Mouse (Mus musculus) kidney, embryonic 15.5 days (tissue): ENCODE results near the gene Chuk. TPM values are rescaled to one million over a fixed set of nuclear protein-coding genes. Genes with fewer than 3 reads are reported as not detected.

ENCODE experiments used
- ATAC-seq: fragments of 200-750 bp; cut with Nextera tagmentation; replicated peaks from 2 replicates; pipeline ENCODE4 v1.8.0; 2017; ENCODE audit warnings: moderate TSS enrichment; ENCODE audit not compliant: low FRiP score
- H3K27ac ChIP-seq: fragments of 300-500 bp; sonication (generic); 2 replicates; pipeline ENCODE4 v1.5.1; 2015; ENCODE audit warnings: mild to moderate bottlenecking, inconsistent platforms
- H3K27me3 ChIP-seq: fragments of 300-500 bp; sonication (generic); 2 replicates; pipeline ENCODE4 v1.6.1; 2015; ENCODE audit warnings: inconsistent platforms
- H3K36me3 ChIP-seq: fragments of 300-500 bp; sonication (generic); 2 replicates; pipeline ENCODE4 v1.6.1; 2015; ENCODE audit warnings: inconsistent platforms
- H3K4me1 ChIP-seq: fragments of 300-500 bp; sonication (generic); 2 replicates; pipeline ENCODE4 v1.6.1; 2015; ENCODE audit warnings: inconsistent platforms
- H3K4me2 ChIP-seq: fragments of 300-500 bp; sonication (generic); 2 replicates; pipeline ENCODE4 v1.6.1; 2015; ENCODE audit warnings: moderate library complexity, mild to moderate bottlenecking, inconsistent platforms
- H3K4me3 ChIP-seq: fragments of 300-500 bp; sonication (generic); replicated peaks from 2 replicates; pipeline ENCODE4 v1.5.1; 2015; ENCODE audit warnings: mild to moderate bottlenecking, inconsistent platforms
- H3K9ac ChIP-seq: fragments of 300-500 bp; sonication (generic); 2 replicates; pipeline ENCODE4 v1.6.1; 2015; ENCODE audit warnings: mild to moderate bottlenecking, inconsistent platforms
- H3K9me3 ChIP-seq: fragments of 300-500 bp; sonication (generic); replicated peaks from 2 replicates; pipeline ENCODE4 v1.6.1; 2016; ENCODE audit warnings: inconsistent platforms
- WGBS: fragments of 180-500 bp; shearing (Covaris S2); methylation state at CpG from one replicate; pipeline ENCODE4 v1.1.7; 2015; ENCODE audit warnings: mixed read lengths; 5-methylcytosine and 5-hydroxymethylcytosine counted together
- polyA plus RNA-seq: library from polyadenylated mRNA; unstranded; fragments of >200 nt; fragmentation: Nextera tagmentation; extraction: Ambion mirVana; gene quantifications from 2 replicates; pipeline ENCODE4 v1.2.1, GENCODE M21; 2015

Gene Chuk
- polyA plus RNA-seq, 1 experiment from 2014 or later = 48.4 TPM

DNA sequence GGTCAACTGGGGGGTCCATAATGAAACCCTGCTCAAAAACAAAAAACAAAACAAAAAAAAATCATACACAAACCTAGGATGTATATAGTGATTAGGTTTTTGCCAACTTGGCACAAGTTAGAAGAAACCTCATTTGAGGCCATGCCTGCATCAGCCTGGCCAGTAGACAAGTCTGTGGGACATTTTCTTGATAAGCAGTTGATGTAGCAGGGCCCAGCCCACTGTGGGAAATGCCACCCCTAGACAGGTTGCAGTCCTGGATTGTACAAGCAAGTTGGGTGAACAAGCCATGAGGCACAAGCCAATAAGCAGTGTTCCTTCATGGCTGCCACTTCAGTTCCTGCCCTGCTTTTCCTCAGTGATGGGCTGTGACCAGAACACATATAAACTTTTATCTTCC is 6.4 kb downstream of the Chuk start:
- Histone ChIP-seq H3K4me2 (no peak overlapping the region), H3K4me1 (peaks cover 6% of the 10 kb centered on the region), H3K27ac (no peak overlapping the region), H3K9ac (no peak overlapping the region), H3K27me3 (no peaks in the 10 kb centered on the region), H3K4me3 (no peak overlapping the region), H3K9me3 (no peaks in the 10 kb centered on the region), H3K36me3 (peaks cover 56% of the 10 kb centered on the region)
- no peak for ATAC-seq

DNA sequence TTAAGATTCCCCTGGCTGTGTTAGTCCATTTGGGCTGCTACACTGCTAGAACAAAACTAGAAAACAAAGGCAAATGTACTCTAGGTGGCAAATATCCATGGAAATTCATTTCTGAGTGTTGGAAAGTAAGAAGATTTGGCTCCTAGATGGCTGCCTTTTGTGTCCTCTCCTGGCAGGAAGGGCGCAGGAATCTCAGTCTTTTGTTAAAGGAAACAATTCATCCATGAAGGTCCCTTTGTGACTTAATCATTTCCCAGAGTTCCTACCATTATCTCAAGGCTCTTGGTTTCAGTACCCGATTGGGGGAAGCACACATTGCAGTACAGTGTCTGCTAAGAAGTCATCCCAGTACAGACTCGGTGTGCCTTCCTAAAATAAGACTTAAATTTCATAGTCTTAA is 21.0 kb downstream of the Chuk start:
- Histone ChIP-seq H3K9ac (no peak overlapping the region), H3K27me3 (no peaks in the 10 kb centered on the region), H3K4me3 (no peak overlapping the region), H3K9me3 (no peaks in the 10 kb centered on the region), H3K36me3 (peaks cover 82% of the 10 kb centered on the region), H3K27ac (no peak overlapping the region), H3K4me2 (no peak overlapping the region), H3K4me1 (no peaks in the 10 kb centered on the region)
- ATAC-seq = no peak
- 81% methylated on average over 3 of the region's 3 CpGs for WGBS

DNA sequence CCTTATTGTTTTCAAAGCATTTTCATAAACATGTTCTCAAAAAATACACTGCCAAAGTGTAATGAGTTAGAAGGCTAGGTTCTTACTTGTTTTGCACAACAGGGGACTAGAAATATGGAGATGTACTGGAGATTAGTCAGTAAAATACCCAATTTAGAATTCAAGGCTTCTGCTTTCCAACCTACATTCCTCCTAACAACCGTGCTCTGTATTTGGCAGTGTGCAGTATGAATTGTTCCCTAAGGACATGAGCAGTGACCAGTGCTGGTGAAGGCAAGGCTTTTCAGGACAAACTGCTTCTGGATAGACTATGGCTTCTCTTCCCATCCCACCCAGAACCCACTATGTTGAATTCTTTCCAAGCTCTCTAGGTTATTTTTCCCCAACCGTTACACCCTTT is 26.4 kb downstream of the Chuk start:
- H3K4me1 ChIP-seq = 0 out of 2 replicates have a peak, but pooled peaks cover 3% of the 10 kb centered on the region
- no peaks in the 10 kb centered on the region for H3K27me3 ChIP-seq
- no peak overlapping the region for H3K9ac ChIP-seq
- ATAC-seq = no peak
- H3K9me3 ChIP-seq = no peaks in the 10 kb centered on the region
- no peak overlapping the region for H3K4me2 ChIP-seq
- H3K27ac ChIP-seq = no peak overlapping the region
- H3K4me3 ChIP-seq = no peak overlapping the region
- peaks cover 76% of the 10 kb centered on the region for H3K36me3 ChIP-seq
- WGBS = 84% methylated on average over 2 of the region's 2 CpGs

DNA sequence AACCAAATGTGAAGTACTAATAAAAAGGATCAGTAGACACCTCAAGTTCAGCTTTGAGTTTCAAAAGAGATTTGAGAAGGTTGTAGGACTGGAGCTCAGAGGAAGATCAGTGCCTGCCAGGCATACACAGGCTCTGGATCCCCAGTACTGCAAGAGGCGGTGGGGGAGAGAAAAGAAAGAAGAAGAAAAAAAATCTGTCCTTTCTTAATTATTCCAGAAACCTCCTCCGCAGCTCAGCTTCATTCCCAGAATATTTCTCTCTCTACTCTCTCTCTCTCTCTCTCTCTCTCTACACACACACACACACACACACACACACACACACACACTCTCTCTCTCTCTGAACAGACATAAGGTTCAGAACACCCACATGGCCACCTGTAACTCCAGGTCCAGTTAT is 27.3 kb downstream of the Chuk start:
- 83% methylated on average over 2 of the region's 2 CpGs for WGBS
- Histone ChIP-seq H3K4me3 (no peak overlapping the region), H3K9ac (no peak overlapping the region), H3K27me3 (no peaks in the 10 kb centered on the region), H3K4me2 (no peak overlapping the region), H3K36me3 (peaks cover 78% of the 10 kb centered on the region), H3K27ac (no peak overlapping the region), H3K4me1 (0 out of 2 replicates have a peak, but pooled peaks cover 3% of the 10 kb centered on the region), H3K9me3 (no peaks in the 10 kb centered on the region)
- ATAC-seq = no peak

DNA sequence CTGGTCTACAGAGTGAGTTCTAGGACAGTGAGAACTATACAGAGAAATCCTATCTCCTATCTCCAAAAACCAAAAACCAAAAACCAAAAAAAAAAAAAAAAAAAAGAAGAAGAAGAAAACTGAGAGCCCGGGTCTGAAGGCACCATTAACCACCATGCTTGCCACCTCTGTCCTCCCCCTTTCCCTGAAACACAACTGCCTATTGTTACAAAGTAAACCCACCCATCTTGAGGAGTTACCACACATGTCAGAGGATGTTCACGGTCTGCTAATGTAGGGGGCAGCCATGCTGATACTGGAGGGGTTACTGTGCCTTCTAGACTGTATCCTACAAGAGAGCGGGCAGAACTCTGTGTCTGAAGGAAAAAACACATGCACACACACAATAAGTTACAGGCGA is 30.3 kb downstream of the Chuk start:
- no peak overlapping the region for H3K9ac ChIP-seq
- peak overlapping the region; percentile 77 for H3K27ac ChIP-seq
- WGBS = 54% methylated on average over 4 of the region's 4 CpGs
- H3K27me3 ChIP-seq = no peaks in the 10 kb centered on the region
- no peaks in the 10 kb centered on the region for H3K9me3 ChIP-seq
- H3K4me1 ChIP-seq = 0 out of 2 replicates have a peak, but pooled peaks cover 3% of the 10 kb centered on the region
- ATAC-seq = peak; percentile 91
- 0 out of 2 replicates have a peak overlapping the region, but pooled peaks have one; percentile 9 for H3K4me2 ChIP-seq
- peaks cover 71% of the 10 kb centered on the region for H3K36me3 ChIP-seq
- no peak overlapping the region for H3K4me3 ChIP-seq

DNA sequence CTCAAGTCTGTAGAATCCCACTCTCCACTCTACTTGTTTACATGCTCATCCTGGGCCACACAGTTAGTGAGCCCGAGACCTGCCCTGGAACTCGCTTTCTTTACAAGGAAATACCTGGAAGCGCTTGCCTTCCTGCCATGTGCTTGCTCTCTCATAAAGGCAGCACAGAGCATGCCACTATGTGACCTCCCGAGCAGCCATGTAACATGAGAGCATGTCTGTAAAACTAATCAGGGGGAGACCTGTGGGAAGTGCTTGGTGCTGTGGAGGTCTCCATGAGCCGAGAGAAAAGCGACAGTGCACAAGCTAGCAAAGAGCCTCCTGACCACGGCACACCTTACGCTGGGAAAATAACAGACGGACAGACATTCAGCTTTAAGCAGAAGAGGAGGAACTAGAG is 30.8 kb downstream of the Chuk start:
- 35% methylated on average over 9 of the region's 9 CpGs for WGBS
- ATAC-seq = peak; percentile 88
- Histone ChIP-seq H3K27me3 (no peaks in the 10 kb centered on the region), H3K27ac (peak overlapping the region; percentile 77), H3K4me3 (no peak overlapping the region), H3K9ac (no peak overlapping the region), H3K4me1 (0 out of 2 replicates have a peak, but pooled peaks cover 3% of the 10 kb centered on the region), H3K36me3 (peaks cover 67% of the 10 kb centered on the region), H3K9me3 (no peaks in the 10 kb centered on the region), H3K4me2 (0 out of 2 replicates have a peak overlapping the region, but pooled peaks have one; percentile 9)

DNA sequence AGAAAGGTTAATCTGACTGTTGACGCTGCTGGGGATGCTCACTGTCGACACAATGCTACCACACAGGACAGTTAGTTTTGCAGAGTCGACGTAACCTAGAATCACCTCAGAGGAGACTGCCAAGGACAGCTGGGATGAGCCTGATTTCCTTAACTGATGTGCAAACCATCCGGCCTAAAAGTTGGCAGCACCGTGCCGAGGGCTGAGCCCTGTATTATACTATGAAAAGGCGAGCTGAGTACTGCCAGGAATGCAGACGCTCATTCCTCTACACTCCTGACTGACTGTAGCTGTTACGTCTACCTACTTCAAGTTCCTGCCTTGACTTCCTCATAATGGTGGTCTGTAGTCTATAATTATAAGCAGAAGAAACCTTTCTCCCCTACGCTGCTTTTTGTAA is 32.3 kb downstream of the Chuk start:
- no peak for ATAC-seq
- 81% methylated on average over 11 of the region's 11 CpGs for WGBS
- Histone ChIP-seq H3K4me2 (no peak overlapping the region), H3K27ac (no peak overlapping the region), H3K9me3 (no peaks in the 10 kb centered on the region), H3K27me3 (no peaks in the 10 kb centered on the region), H3K36me3 (peaks cover 60% of the 10 kb centered on the region), H3K4me1 (peaks cover 6% of the 10 kb centered on the region), H3K9ac (no peak overlapping the region), H3K4me3 (no peak overlapping the region)

DNA sequence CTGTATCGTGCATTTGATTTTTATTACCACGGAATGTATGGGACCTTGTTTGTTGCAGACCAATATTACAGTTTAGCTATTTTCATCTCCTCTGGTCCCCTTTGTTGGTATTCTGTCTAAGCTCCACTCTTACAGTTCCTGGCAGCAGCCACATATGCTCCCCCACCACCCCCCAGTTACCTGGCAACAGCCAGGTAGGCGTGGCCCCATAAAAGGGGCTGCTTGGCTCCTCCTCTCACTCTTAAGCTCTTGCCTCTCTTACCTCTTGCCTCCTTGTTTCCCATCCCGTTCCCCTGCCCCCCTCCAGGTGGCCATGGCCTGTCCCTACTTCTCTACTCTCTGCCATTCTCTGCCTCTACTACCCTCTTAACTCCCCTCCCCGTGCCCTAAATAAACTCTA is 36.1 kb downstream of the Chuk start:
- H3K4me1 ChIP-seq = peaks cover 17% of the 10 kb centered on the region
- no peak for ATAC-seq
- no peak overlapping the region for H3K4me3 ChIP-seq

DNA sequence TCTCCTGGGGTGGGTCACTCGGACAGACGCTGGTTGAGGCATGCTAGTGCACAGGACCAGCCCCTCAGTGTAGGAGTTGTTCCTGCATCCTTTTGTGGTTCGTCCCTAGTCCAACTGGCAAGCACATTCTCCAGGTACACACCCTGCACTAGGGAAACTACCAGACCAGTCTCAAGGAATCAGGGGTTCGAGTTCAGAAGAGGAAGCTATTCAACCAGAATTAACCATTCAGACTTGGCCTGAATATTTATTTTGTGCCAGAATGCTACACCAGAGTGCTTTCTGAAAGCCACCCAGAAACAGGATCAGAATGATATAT is 37.4 kb downstream of the Chuk start:
- peak overlapping the region; percentile 78 for H3K27ac ChIP-seq
- H3K4me2 ChIP-seq = peak overlapping the region; percentile 88
- H3K4me1 ChIP-seq = peaks cover 17% of the 10 kb centered on the region
- peaks cover 22% of the 10 kb centered on the region for H3K36me3 ChIP-seq
- H3K4me3 ChIP-seq = peak overlapping the region; percentile 81
- ATAC-seq = no peak
- 9% methylated on average over 4 of the region's 4 CpGs for WGBS
- peak overlapping the region; percentile 68 for H3K9ac ChIP-seq
- H3K9me3 ChIP-seq = no peaks in the 10 kb centered on the region
- no peaks in the 10 kb centered on the region for H3K27me3 ChIP-seq

More for the DNA sequence above, 36.1 kb downstream of the Chuk start:
- Histone ChIP-seq H3K4me2 (no peak overlapping the region), H3K9ac (no peak overlapping the region), H3K27ac (no peak overlapping the region), H3K9me3 (no peaks in the 10 kb centered on the region), H3K36me3 (peaks cover 30% of the 10 kb centered on the region), H3K27me3 (no peaks in the 10 kb centered on the region)
- WGBS = 49% methylated on average over 5 of the region's 5 CpGs

DNA sequence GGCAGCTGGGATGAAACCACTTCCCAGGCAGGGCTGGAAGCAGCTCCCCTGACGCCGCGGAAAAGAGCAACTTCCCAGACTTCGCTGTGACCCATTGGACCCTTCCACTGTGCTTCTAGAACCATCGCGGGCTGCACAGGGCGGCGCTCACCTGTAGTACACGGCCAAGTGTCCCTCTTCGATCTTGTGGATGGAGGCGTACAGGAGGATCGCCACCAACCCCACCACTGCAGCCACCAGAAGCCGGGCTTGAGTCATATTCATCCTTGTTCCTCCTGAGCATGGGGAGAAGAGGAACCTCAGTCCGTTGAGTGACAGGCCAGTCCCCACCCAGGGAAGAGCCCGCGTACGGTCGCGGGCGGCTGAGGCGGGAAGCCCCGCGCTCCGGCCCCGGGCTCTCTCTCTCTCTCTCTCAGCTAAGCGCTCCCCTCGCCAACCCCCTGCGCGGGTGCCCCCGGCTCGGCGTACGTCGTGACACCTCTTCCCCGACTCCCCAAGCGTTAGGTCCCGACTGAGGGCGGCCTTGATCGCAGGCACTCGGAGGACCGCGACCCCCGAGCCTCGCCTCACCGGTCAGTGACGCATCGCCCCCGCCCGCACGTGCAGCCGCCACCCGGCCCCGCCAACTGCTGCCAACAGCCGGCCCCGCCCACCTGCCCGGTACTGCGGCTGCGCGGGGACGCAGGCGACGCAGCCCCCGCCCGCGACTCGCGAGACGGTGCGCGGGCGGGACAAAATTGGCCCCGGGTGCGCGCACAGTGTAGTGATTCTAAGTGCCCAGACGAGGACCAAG is 38.0 kb downstream of the Chuk start, which contains the start of gene Erlin1:
Gene Erlin1 (minus strand): TSS at position 665 of the 793 bp plus-strand sequence.
- peak; percentile 92 for ATAC-seq
- WGBS = under 1% methylated on average over 73 of the region's 75 CpGs

DNA sequence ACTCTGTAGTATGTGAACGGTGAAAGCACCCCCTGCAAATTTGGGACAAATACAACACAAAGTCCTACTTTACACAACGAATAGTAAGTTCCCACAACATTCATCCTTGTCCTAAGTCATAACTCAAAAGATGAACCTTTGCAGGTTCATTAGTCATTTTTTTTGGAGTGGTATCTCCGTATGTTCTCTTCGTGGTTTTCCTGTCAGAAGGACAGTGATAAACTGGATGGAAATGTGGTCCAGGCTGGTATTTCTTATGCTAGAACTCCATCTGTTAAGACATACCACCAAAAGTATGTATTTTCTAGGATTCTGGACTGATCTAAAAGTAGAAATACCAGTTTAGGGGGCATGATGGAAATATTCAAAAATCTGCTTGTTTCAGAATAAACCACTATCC is 39.0 kb downstream of the Chuk start:
- H3K27me3 ChIP-seq = no peaks in the 10 kb centered on the region
- H3K4me3 ChIP-seq = peak overlapping the region; percentile 81
- H3K27ac ChIP-seq = no peak overlapping the region
- H3K4me2 ChIP-seq = peak overlapping the region; percentile 88
- H3K36me3 ChIP-seq = peaks cover 29% of the 10 kb centered on the region
- H3K4me1 ChIP-seq = peaks cover 17% of the 10 kb centered on the region
- peak overlapping the region; percentile 68; the same call in 1 of the 2 replicates for H3K9ac ChIP-seq
- no peak for ATAC-seq
- 69% methylated on average over 4 of the region's 4 CpGs for WGBS
- no peaks in the 10 kb centered on the region for H3K9me3 ChIP-seq

More for the DNA sequence above, 38.0 kb downstream of the Chuk start, which contains the start of gene Erlin1:
- peak within 1 kb of the TSS; percentile 78 for H3K27ac ChIP-seq
- peaks cover 17% of the 10 kb centered on the region for H3K4me1 ChIP-seq
- peak within 1 kb of the TSS; percentile 81 for H3K4me3 ChIP-seq
- no peaks in the 10 kb centered on the region for H3K9me3 ChIP-seq
- H3K9ac ChIP-seq = peak within 1 kb of the TSS; percentile 68
- H3K27me3 ChIP-seq = no peaks in the 10 kb centered on the region
- H3K36me3 ChIP-seq = peaks cover 25% of the 10 kb centered on the region
- peak within 1 kb of the TSS; percentile 88 for H3K4me2 ChIP-seq

DNA sequence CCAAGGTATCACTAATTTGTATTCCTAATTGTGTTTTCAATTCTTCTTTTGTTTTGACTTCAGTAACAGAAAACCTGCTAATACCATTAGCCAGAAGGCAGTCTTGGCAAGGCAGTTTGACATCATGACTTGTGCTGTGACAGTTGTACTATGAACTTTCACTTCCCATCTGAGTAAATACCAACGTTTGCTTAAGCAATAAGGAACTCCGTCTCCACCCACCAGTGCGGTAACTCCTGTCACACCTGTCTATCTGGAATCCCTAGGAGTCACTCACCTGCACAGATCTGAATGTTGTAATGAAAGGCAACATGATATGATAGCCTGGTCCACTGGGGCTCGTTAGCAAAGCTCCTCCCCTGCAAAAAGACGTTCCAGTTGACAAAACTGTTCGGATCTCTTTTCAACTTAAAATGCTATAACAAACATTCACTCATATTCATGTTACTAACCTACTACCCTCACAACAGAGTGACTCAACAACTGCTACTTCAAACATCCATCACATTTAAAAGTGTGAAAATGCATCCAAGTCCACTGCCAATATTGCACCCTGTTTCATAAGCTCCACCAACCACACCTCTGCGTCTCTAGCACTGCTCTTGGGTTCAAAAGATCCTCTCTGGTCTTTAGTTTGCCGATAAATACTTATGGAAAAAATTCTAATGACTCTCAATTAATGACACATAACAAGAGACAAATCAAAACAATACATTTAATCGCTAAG is 39.8 kb downstream of the Chuk start:
- peak overlapping the region; percentile 81 for H3K4me3 ChIP-seq
- peaks cover 17% of the 10 kb centered on the region for H3K4me1 ChIP-seq
- H3K27me3 ChIP-seq = no peaks in the 10 kb centered on the region
- ATAC-seq = no peak
- no peak overlapping the region for H3K27ac ChIP-seq
- WGBS = 59% methylated on average over 9 of the region's 9 CpGs
- H3K9me3 ChIP-seq = no peaks in the 10 kb centered on the region
- H3K9ac ChIP-seq = no peak overlapping the region
- peaks cover 27% of the 10 kb centered on the region for H3K36me3 ChIP-seq
- H3K4me2 ChIP-seq = peak overlapping the region; percentile 88
